Mouse (Mus musculus) ES-E14 (cell line): Measurements from ENCODE around the gene Itpripl2. TPM values are rescaled to one million over a fixed set of nuclear protein-coding genes. Genes with fewer than 3 reads are reported as not detected.
A peak's percentile ranks its signal among the peaks of the same experiment; 100 is the strongest.

Experiments used
- DNase-seq: peaks from one replicate; pipeline ENCODE4 v3.0.0-alpha.2; 2013; ENCODE audit warnings: low read depth, low spot score
- H3K27ac ChIP-seq: 2 replicates; pipeline ENCODE4 v1.5.1; 2012; ENCODE audit warnings: low read depth, mild to moderate bottlenecking, low read length, moderate library complexity, mixed read lengths; ENCODE audit not compliant: poor library complexity, insufficient read depth, severe bottlenecking
- H3K36me3 ChIP-seq: 2 replicates; pipeline ENCODE4 v1.6.1; 2012; ENCODE audit warnings: mild to moderate bottlenecking, low read length, moderate library complexity, mixed read lengths; ENCODE audit not compliant: control insufficient read depth, poor library complexity, insufficient read depth, severe bottlenecking
- H3K4me1 ChIP-seq, 2 experiments: fragments of 150-350 bp in 1 of 2; sonication (generic) in 1 of 2; 2 replicates each; pipeline ENCODE4 v1.6.1; 2012; ENCODE audit warnings: low read length in 2 of 2, mild to moderate bottlenecking in 1 of 2, mixed read lengths in 1 of 2; ENCODE audit not compliant: control insufficient read depth in 2 of 2, insufficient read depth in 2 of 2, poor library complexity in 1 of 2
- H3K4me3 ChIP-seq, 2 experiments: fragments of 150-350 bp in 1 of 2; sonication (generic) in 1 of 2; 2 replicates each; pipeline ENCODE4 v1.5.1; 2012; ENCODE audit warnings: low read length in 2 of 2, low read depth in 1 of 2, mild to moderate bottlenecking in 1 of 2, mixed read lengths in 1 of 2; ENCODE audit not compliant: insufficient read depth in 1 of 2, poor library complexity in 1 of 2, severe bottlenecking in 1 of 2
- H3K9ac ChIP-seq: 2 replicates; pipeline ENCODE4 v1.6.1; 2012; ENCODE audit warnings: low read depth, mild to moderate bottlenecking, low read length, mixed read lengths; ENCODE audit not compliant: poor library complexity, insufficient read depth, severe bottlenecking
- H3K9me3 ChIP-seq: fragments of 150-350 bp; sonication (generic); 2 replicates; pipeline ENCODE4 v1.6.1; 2012; ENCODE audit warnings: low read depth, mild to moderate bottlenecking, low read length; ENCODE audit not compliant: control insufficient read depth, insufficient read depth
- CHD2 ChIP-seq: IDR thresholded peaks from 2 replicates; pipeline ENCODE4 v1.6.1; 2014; ENCODE audit warnings: mild to moderate bottlenecking, low read depth, low read length, inconsistent platforms
- HCFC1 ChIP-seq: IDR thresholded peaks from 2 replicates; pipeline ENCODE4 v1.6.1; 2012; ENCODE audit warnings: low read length, inconsistent platforms, borderline replicate concordance; ENCODE audit not compliant: insufficient read depth
- MAFK ChIP-seq: IDR thresholded peaks from 2 replicates; pipeline ENCODE4 v1.6.1; 2014; ENCODE audit warnings: mild to moderate bottlenecking, low read depth, low read length, inconsistent platforms; ENCODE audit not compliant: insufficient read depth
- ZC3H11A ChIP-seq: IDR thresholded peaks from 2 replicates; pipeline ENCODE4 v1.6.1; 2012; ENCODE audit warnings: low read depth, mild to moderate bottlenecking, inconsistent platforms, low read length, borderline replicate concordance
- ZNF384 ChIP-seq: IDR thresholded peaks from 2 replicates; pipeline ENCODE4 v1.6.1; 2012; ENCODE audit warnings: low read depth, low read length, inconsistent platforms
- in situ Hi-C, 2 experiments: fragments of 600-800 bp; cut with MboI; formaldehyde crosslinking; loops; one replicate each; pipeline ENCODE4 v1.15.1; 2025; ENCODE audit warnings: low sequenced_read_pairs in 2 of 2, inconsistent platforms in 1 of 2; ENCODE audit not compliant: unreplicated experiment in 2 of 2
- total RNA-seq: library from RNA; depleted of rRNA; stranded (reverse); fragments of 300-350 nt; gene quantifications from 2 replicates; pipeline ENCODE4 v1.2.3, GENCODE M21; 2012; rRNA removed

Gene Itpripl2
- total RNA-seq: 3.3 and 9.7 TPM in 2 replicates

DNA sequence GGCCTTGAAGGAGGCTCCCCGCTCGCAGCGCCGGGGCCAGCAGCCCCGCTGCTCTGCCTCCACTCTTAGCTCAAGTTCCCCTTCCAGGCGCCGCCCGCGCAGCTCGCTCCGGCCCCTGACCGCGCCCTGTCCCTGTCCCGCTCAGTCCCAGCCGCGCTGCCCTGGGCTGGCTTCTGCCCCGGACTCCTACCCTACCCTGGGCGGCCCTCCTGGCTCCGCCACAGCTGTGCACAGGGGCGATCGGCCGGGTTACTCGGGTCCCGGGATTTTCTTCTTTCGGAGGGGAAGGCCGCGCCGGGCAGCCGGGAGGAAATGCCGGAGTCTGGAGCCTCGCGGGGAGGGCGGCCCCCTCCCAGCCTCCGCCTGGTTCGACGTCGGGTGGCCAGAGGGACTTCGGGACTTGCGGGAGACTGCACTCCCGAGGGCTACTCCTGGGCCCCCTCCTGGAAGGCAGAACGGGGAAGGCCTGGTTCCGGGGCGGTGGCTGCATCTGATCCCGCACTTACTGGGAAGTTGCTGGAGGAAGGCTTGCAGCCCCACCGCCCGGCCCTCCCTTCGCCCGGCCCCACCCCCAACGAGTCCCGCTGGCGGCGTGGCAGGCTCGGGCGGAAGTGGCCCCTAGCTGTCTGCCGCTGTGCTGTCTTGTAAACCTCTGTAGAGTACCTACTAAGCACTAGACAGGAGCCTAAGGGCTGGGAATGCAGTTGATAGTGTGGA, at the start of gene Itpripl2:
Gene Itpripl2 (minus strand): TSS at position 545 of the 717 bp plus-strand sequence.
- H3K9me3 ChIP-seq: no peaks in the 10 kb centered on the region
- peak within 1 kb of the TSS; percentile 63 for H3K9ac ChIP-seq
- H3K36me3 ChIP-seq: no peaks in the 10 kb centered on the region
- no peak for TF ChIP-seq HCFC1
- TF ChIP-seq CHD2: no peak
- TF ChIP-seq MAFK: no peak
- no peak for TF ChIP-seq ZC3H11A
- no peak for TF ChIP-seq ZNF384
- H3K4me1 ChIP-seq: peaks cover 0 to 7% of the 10 kb centered on the region in 2 experiments; a peak in 2 of 4 replicates
- H3K4me3 ChIP-seq: peak within 1 kb of the TSS; percentile 63 to 69
- in situ Hi-C loops: no loop called here
- H3K27ac ChIP-seq: no peak within 1 kb of the TSS
- DNase-seq: peak; percentile 44

DNA sequence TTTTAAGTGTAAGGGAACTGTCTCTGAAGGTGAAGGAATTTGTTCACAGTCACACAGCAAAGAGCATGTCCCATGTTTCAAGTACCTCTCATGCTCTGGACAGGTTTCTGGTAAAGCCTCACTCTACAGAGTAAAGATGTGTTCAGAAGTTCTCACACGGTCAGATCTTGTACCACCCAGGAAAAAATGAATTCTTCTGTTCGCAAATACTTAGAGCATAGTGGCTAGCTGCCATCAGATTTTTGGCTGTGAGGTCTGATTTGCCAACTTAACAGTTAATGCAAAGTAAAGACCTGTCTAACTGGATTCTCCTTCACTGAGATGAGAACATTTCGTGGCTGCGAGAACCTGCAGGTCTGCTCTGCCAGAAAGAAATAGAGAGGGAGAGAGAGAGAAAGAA, 43.3 kb upstream of the Itpripl2 start:
- no peak overlapping the region for H3K9ac ChIP-seq
- no peak for DNase-seq
- no peaks in the 10 kb centered on the region for H3K4me1 ChIP-seq
- TF ChIP-seq CHD2 (no peak), HCFC1 (no peak), ZC3H11A (no peak), ZNF384 (no peak), MAFK (no peak)
- H3K36me3 ChIP-seq: no peaks in the 10 kb centered on the region
- no peaks in the 10 kb centered on the region for H3K9me3 ChIP-seq
- no peak overlapping the region for H3K27ac ChIP-seq
- in situ Hi-C loops: no loop called here
- H3K4me3 ChIP-seq: no peak overlapping the region

DNA sequence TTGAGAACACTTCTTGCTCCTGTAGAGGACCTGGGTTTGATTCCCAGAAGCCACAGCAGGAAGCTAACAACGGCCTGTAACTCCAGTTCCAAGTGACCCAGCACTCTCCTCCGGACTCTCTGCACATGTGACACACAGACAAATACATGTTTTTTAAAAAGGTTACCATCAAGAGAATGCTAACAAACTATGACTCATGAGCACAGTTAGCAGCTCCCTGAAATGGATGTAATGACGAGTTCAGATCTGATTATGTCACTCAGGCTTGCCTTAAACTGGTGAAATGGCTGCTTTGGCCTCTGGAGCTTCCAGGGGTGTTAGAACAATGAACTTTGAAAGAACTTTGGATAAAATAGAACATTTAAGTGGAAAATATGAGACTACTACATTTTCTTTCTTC, 42.6 kb upstream of the Itpripl2 start:
- TF ChIP-seq MAFK: no peak
- TF ChIP-seq CHD2: no peak
- TF ChIP-seq ZNF384: no peak
- DNase-seq: no peak
- Histone ChIP-seq H3K27ac (no peak overlapping the region), H3K9ac (no peak overlapping the region), H3K4me1 (no peaks in the 10 kb centered on the region), H3K9me3 (no peaks in the 10 kb centered on the region), H3K36me3 (no peaks in the 10 kb centered on the region), H3K4me3 (no peak overlapping the region)
- in situ Hi-C loops: no loop called here

DNA sequence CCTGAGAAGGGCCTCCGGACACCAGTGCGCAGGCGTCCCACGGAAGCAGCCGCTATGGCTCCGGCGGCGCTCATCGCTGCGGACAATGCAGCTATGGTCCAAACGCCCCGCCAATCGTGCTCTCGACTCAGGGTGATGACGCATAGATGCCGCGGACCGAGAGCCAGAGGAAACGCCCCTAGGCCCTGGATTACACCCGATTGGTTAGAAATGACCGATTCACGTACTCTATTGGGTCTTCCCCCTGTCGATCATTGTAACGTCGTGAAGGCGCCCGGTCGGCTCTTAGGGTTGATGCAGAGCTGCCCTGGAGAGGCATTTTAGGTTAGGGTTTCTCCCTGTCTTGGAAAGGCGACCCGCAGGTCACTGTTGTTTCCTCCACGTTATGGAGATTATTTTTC, 41.4 kb upstream of the Itpripl2 start, which contains the start of gene Coq7:
Gene Coq7 (minus strand): TSS at position 179 of the 401 bp plus-strand sequence.
- Histone ChIP-seq H3K4me3 (peak within 1 kb of the TSS; percentile 84 to 99), H3K9me3 (no peaks in the 10 kb centered on the region), H3K9ac (peak within 1 kb of the TSS; percentile 99), H3K36me3 (no peaks in the 10 kb centered on the region), H3K27ac (peak within 1 kb of the TSS; percentile 98), H3K4me1 (no peaks in the 10 kb centered on the region)
- peak; percentile 99 for DNase-seq
- TF ChIP-seq ZC3H11A: no peak
- peak; percentile 95 for TF ChIP-seq CHD2
- in situ Hi-C loops: no loop called here
